Mouse (Mus musculus) embryo, embryonic 10 days (tissue): Measurements from ENCODE around the gene Mllt1.

ENCODE experiments used
- DNase-seq: peaks from one replicate; pipeline ENCODE4 v3.0.0-alpha.2; 2015; ENCODE audit warnings: low spot score

Mllt1 gene

DNA sequence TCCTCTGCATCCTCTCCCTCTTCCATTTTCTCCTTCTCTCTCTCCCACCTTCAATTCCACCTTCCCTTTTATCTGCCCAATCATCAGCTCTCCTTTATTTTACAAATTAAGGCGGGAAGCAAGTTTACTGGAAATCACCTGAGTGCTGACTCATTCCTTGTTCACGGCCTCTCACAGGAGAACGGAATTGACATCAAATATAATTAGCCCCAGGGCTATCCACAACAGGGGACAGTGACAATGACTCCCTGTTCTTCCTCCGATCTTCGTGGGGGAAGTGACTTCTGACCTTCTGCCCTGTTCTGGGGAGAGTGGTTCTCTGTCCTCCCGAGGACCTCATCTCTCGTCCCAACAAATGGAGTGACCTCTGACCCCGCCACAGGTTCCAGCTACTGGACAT lies 58.2 kb downstream of the Mllt1 start:
- DNase-seq = no peak

DNA sequence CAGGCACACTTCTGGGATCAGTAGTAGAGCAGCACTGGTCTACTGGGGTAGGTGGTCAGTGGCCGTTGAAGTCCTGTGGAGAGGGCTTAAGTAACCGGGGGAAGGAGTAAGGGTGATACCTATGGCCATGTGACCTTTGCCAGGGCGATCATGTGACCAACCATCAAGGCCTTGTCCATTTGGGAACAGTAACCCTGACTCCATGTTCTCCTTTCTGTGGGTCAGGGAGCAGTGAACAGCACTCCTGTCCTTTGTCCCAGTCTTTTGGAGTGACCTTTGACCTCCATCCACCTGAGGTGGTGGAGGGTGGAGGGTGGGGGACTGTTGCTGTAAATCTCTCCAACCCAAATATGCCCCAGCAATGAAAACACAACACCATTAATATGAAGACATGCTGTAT lies 58.8 kb downstream of the Mllt1 start:
- no peak for DNase-seq

- no peak for DNase-seq
These were observed 60.1 kb downstream of the Mllt1 start, which contains the start of gene 1700061G19Rik for GRCm38 (mm10) chr17:56874936-56875651. Gene 1700061G19Rik (plus strand): TSS chr17:56875477.

- DNase-seq = no peak
These were observed 61.0 kb downstream of the Mllt1 start, which contains the start of gene Acsbg2 for GRCm38 (mm10) chr17:56874237-56874636. Gene Acsbg2 (minus strand): TSS chr17:56874447.

GRCm38 (mm10) chr17:56872512-56872911 lies 62.7 kb downstream of the Mllt1 start:
- no peak for DNase-seq

DNA sequence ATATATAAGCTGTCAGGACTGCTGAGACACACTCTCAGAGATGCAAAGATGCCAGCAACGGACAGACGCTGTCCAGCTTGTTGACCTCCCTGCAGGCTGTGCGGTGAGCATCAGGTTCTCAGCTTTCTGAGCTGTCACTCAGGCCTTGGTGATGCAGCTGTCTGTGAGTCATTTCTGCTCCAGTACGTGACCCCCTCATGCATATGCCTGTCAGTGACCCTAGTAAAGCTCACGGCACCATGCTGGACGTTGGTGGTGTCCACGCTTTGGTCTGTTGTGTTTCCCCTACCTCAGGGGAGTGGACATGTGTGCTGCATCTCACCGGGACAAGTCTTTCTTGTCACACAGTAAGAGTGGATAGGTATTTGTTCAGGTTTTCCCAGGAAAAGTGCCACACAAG lies 63.4 kb downstream of the Mllt1 start:
- no peak for DNase-seq

DNA sequence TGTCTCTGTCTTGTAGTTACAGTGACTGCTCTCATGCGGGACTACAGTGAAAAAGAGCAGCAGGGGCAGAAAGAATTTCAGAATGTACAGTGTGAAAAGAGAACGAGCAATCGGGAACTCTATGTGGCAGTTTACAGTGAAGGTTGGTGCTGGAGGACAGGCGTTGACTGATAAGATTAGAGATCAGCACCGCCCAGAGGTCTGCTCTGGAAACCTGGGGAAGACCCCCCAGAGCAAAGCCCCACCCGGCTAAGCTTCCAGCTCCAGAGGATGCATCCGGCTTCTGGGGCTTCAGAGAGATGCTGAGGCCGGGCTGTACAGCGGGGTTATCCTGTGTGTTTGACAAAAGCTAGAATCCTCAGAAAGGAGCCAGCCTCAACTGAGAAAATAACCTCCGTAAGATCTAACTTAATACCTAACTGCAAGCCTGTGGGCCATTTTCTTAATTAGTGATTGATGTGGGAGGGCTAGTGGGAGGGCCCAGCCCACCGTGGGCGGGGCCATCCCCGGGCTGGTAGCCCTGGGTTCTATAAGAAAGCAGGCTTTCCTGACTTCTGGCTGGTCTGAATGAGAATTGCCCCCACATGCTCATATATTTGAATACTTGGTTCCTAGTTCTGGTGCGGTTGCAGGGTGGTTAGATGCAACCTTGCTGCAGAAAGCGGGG lies 64.8 kb downstream of the Mllt1 start:
- no peak for DNase-seq

GRCm38 (mm10) chr17:56869481-56869977 lies 65.7 kb downstream of the Mllt1 start:
- DNase-seq = no peak

DNA sequence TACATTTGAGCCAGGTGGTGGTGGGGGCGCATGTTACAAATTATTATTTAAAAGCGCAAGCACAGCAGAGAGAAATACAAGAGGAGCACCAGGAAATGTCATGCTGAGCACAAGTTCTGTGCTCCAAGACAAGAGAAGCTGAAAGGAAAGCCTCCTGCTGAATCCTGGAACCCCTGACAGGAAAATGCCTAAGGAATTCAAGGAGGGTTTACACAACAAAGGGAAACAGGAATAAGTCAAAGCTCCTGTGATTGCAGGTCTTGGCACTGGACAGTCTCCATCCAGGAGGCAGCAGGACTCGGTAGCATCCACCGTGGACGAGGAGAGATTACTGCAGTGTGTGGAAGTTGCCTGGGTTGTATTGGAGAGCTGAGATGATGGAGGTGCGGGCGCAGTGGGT lies 69.1 kb downstream of the Mllt1 start:
- no peak for DNase-seq

- no peak for DNase-seq
These were observed 74.0 kb downstream of the Mllt1 start for GRCm38 (mm10) chr17:56861197-56861596.

DNA sequence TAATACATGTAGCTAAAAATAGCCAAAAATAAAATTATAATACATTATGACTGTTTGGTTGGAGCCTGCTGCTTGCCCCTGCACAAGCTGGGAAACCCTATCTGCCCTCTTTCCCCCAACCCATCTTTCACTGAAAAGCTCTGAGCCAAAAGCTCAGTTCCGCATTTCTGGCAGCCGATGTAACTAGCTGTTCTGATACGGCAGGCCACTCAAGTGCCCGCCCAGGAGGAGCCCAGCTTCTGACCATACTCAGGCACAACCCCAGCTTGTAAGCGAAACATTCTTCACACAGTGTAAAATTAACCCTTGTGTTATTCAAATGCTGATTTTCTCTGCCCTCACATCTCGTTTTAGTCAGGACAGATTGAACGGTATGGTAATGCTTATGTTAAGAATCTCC lies 76.3 kb downstream of the Mllt1 start:
- DNase-seq = no peak

GRCm38 (mm10) chr17:56858216-56858615 lies 77.0 kb downstream of the Mllt1 start:
- peak; percentile 80 for DNase-seq

DNA sequence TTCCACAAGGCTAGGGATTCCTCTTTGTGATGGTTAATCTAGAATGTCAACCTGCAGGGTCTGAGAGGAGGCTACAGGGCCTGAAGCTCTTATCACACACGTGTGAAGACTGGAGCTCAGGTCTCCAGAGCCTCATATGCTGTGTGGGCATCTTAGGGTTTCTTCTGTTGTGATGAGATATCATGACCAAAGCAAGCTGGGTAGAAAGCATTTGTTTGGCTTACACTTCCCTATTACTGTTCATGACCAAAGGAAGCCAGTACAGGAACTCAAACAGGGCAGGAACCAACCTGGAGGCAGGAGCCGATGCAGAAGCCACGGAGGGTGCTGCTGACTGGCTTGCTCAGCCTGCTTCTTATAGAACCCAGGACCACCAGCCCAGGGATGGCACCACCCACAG lies 79.8 kb downstream of the Mllt1 start:
- no peak for DNase-seq

DNA sequence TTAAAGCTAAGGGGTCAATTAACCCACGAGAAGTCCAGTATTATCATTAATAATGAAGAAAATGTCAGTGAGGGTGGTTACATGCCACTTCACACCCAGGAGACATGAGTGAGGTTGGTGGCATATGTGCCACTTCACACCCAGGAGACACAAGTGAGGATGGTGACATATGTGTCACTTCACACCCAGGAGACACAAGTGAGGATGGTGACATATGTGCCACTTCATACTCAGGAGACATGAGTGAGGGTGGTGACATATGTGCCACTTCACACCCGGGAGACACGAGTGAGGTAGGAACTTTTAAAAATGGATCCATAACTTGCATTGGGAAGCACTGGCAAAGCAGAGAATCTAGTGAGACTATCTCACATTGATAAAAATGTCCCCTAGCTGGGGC lies 84.0 kb downstream of the Mllt1 start:
- DNase-seq = no peak

- no peak for DNase-seq
These were observed 85.5 kb downstream of the Mllt1 start for GRCm38 (mm10) chr17:56849710-56850109.

- no peak for DNase-seq
These were observed 86.4 kb downstream of the Mllt1 start for GRCm38 (mm10) chr17:56848785-56849184.

- no peak for DNase-seq
These were observed 91.5 kb downstream of the Mllt1 start for GRCm38 (mm10) chr17:56843678-56844077.
